Mouse (Mus musculus): Measurements from ENCODE around the gene Il16.
A peak's percentile ranks its signal among the peaks of the same experiment; 100 is the strongest.

Il16 gene

DNA sequence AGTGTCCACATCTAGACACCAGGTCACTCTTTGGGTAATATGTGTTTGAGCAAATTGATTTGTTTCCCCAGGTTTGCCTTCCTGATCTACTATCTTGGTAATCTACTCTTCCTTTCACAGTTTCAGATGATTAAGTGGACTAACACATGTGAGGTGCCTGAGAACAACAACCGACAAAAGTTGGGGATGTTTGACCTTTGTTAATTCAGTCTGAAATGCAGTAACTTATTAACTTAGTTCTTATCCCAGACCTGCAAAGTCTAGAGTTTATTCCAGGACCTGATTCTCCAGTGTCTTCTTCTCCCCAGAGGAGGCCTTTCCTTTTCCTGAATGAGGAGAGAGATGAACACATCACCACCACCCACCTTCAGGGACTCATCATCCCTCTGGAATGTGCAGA lies 133.6 kb downstream of the Il16 start:
- no peak for DNase-seq (ENCODE audit: low read depth, low spot score)

DNA sequence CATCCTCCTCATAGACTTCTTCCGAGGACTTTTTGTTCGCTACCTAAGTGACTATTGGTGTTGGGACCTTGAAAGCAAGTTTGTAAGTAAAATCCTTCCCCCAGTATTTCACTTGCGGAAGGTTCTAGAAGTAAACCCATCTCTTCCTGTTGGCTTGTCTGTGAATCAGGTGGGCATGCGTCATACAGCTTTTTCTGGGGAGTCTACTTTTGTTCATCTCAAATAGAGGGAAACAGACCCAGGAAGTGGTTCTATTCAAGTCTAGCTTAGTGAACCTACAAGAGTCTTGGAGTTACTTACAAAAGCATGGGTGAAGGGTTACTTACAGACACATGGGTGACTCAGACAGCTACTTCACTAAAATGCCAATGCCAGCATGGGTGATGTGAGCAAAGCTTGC lies 135.6 kb downstream of the Il16 start:
- DNase-seq (ENCODE audit: low read depth, low spot score): no peak

DNA sequence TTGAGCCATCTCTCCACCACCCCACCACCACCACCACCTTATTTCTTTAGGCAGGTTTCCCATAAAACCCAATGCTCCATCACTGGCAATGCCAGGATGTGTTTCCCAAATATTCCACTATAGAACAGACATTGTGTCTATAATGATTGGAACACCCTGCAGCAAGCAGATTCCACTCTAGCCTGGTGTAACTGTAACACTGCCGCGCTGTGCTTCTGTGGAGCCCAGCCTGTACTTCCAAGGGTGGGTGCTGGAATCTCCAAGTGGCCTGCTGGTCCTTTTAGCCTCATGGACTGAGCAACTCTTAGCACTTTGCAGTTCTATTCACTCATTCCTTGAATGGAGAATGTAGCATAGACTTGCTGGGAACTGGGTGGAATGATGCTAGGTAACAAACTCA lies 138.7 kb downstream of the Il16 start:
- DNase-seq (ENCODE audit: low read depth, low spot score): no peak

DNA sequence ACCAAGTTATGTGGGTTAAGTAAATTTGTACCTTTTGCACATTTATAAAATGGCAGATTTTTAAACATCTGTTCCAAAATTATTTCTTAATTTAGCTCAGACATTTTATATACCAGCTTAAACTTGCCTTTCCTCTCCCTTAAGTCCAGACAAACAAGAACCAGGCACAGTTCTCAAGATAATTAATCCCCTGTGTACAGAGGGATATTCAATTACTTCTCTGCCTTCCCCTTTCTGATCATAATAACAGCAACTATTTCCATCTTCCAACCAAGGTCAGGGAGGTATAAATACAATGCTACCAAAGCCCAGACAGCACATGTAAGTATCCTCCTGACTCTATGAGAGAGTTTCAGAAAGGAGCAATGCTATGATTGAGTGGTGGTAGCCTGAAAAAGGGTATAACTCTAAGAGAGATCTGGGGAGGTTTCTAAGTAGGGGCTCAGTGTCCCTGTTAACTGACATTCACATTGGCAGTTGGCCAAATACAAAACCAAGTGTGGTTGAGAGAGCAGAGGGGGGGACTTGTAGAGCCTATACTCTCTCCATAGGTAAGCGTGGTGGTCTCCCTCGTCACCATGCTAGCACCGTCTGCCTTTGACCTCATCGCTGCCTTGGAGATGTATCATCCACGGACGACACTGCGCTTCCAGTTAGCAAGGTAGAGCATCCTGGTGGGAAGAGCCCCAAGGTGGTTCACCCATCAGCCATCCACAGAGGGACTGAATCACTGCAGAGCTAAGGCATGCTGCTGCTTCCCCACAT lies 141.2 kb downstream of the Il16 start:
- no peak for DNase-seq (ENCODE audit: low read depth, low spot score)

DNA sequence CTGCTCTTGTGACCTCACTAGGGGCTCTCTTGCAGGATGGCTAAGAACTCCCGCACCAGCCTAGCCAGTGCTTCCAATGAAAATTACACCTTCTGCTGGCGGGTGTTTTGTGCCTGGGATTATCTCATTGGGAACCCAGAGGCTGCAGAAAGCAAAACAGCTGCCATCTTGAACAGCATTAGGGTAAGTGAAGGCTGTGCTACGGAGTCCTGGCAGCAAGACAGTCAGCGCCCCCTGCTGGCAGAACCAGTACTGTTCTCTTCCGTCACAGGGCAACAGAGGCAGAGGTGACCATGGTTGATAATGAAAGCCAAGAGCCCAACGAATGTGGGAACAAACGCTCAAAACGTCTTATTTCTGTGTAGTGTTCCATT lies 145.6 kb downstream of the Il16 start:
- peak; percentile 67 for DNase-seq (ENCODE audit: low read depth, low spot score)

DNA sequence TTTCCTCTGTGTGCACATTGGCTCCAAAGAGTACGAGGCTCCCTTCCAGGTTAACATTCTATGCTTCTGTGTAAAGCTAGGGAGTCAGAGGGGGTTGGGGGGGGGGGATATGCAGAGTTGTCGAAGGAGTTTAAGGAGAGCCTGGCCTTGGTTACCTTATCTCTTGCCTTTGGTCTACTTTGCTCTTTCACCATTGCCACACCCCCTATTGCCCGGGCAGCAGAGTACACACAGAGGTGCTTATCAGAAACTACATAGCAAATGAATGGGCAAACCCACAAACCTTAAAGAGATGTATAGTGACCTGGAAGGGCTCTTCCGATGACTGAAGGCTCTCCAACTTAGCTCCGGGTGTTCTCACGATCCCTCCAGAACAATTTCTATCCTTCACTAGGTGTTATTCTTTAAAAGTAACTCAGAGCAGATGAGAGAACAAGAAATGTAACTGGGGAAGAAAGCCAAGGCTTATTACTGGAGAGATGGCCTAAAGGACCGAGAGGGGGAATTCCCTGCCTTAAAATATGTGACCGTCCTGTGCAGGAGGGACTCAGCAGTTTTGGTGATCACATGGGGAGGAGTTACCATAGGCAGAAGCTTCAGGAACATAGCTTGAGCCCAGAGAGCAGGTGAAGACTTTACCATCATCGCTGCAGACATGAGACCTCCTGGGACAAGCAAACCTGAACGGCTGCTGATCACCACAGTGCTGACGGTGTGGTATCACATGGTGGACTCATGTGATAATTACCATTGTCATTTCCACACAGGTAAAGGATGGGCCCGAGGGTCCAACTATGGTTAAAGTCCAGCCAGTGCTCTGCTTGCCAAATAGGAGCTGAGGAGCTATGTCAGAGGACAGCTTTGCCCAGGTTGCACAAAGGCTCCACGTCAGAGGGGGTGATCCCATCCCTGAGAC lies 146.3 kb downstream of the Il16 start:
- no peak for DNase-seq (ENCODE audit: low read depth, low spot score)

DNA sequence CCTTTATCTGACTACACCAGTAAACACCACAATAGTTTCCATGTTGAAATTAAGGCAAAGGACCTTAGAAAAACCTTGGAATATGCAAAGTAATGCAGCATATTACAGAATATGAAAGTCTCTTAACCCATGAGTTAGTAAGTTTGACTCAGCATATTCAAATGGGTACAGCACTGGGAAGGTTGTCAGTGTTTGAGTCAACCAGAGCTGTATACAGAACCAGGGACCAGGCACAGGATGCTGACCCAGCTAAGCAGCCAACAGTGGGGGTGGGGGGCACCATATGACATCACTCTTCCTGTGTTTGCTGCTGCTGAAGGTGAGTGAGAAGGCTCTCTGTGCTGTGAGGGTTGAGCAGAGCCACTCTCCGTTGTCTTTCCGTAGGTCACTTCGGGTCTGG lies 148.5 kb downstream of the Il16 start:
- DNase-seq (ENCODE audit: low read depth, low spot score): no peak

DNA sequence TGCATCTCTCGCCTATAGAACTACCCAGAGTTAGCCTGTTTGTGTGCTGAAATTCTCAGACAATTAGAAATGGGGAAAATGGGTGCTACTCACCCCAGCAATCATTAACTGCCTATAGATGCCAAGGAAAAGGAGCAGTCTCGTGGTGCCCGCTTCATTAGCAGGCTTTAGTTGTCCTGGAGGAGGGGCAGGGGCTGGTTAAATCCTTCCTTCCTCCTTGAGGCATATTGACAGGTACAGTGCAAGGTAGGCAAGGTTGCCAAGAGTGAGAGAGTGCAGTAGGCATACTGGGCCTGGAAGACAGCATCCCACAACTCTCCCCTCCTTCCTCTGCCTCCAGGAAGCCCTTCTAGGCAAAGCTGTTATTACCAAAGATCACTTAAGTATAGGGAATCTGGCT lies 151.5 kb downstream of the Il16 start:
- no peak for DNase-seq (ENCODE audit: low read depth, low spot score)
